Mouse (Mus musculus) gastrocnemius, postnatal 14 days (tissue): ENCODE measurements at regions not wholly inside any gene's neighbourhood (a gene's known extent, or its start where the extent isn't known, plus 50 kb on each side); places are given as distances from the start of the nearest gene placed in this dataset.

Experiments
- DNase-seq: peaks from one replicate; pipeline ENCODE4 v3.0.0; 2021; ENCODE audit warnings: mixed read lengths
- intact Hi-C: fragments of 180-260 bp; cut with DNase I; formaldehyde crosslinking; loops from one replicate; pipeline ENCODE4 v1.15.1; 2025; ENCODE audit warnings: low total_unique reads

- intact Hi-C loops: no loop called here
- no peak for DNase-seq
Observed at GRCm38 (mm10) chr5:103374162-103374561, 50.8 kb upstream of the Ptpn13 start.

GRCm38 (mm10) chr5:103373089-103373488 lies 51.9 kb upstream of the Ptpn13 start:
- DNase-seq: no peak
- intact Hi-C loops: no loop called here

GRCm38 (mm10) chr5:103370456-103370855 lies 54.5 kb upstream of the Ptpn13 start:
- intact Hi-C loops: no loop called here

GRCm38 (mm10) chr5:103368993-103369392 lies 56.0 kb upstream of the Ptpn13 start:
- intact Hi-C loops: no loop called here
- DNase-seq: no peak

More at GRCm38 (mm10) chr5:103370456-103370855, 54.5 kb upstream of the Ptpn13 start:
- DNase-seq: no peak

- no peak for DNase-seq
- intact Hi-C loops: no loop called here
Observed at GRCm38 (mm10) chr5:103367201-103367671, 57.8 kb upstream of the Ptpn13 start.

- DNase-seq: no peak
- intact Hi-C loops: no loop called here
Observed at GRCm38 (mm10) chr5:103365700-103366448, 59.1 kb upstream of the Ptpn13 start.

- DNase-seq: no peak
- intact Hi-C loops: no loop called here
Observed at GRCm38 (mm10) chr5:103364791-103365699, 59.9 kb upstream of the Ptpn13 start.

GRCm38 (mm10) chr5:103360775-103361247 lies 64.2 kb upstream of the Ptpn13 start:
- intact Hi-C loops: no loop called here
- DNase-seq: no peak

- intact Hi-C loops: no loop called here
- no peak for DNase-seq
Observed at GRCm38 (mm10) chr5:103360360-103360759, 64.6 kb upstream of the Ptpn13 start.

- DNase-seq: no peak
- intact Hi-C loops: loop anchor here (5.0 kb wide), 1 partner anchor 300 kb away; the partner anchor contains the start of gene 1700016H13Rik
Observed at GRCm38 (mm10) chr5:103357558-103357957, 67.4 kb upstream of the Ptpn13 start.

- intact Hi-C loops: loop anchor here (5.0 kb wide), 1 partner anchor 301 kb away; the partner anchor contains the start of gene 1700016H13Rik
- DNase-seq: peak; percentile 44
Observed at GRCm38 (mm10) chr5:103356500-103356899, 68.5 kb upstream of the Ptpn13 start.

GRCm38 (mm10) chr5:103355372-103356300 lies 69.4 kb upstream of the Ptpn13 start:
- DNase-seq: peak; percentile 36

GRCm38 (mm10) chr5:103343869-103344268 lies 81.1 kb upstream of the Ptpn13 start:
- intact Hi-C loops: no loop called here
- DNase-seq: no peak

More at GRCm38 (mm10) chr5:103355372-103356300, 69.4 kb upstream of the Ptpn13 start:
- intact Hi-C loops: loop anchor here (5.0 kb wide), 1 partner anchor 302 kb away; the partner anchor contains the start of gene 1700016H13Rik

- peak; percentile 23 for DNase-seq
- intact Hi-C loops: no loop called here
Observed at GRCm38 (mm10) chr5:103341456-103341855, 83.5 kb upstream of the Ptpn13 start.

GRCm38 (mm10) chr5:103340626-103341025 lies 84.4 kb upstream of the Ptpn13 start:
- DNase-seq: no peak
- intact Hi-C loops: no loop called here

GRCm38 (mm10) chr5:103336689-103337490 lies 88.1 kb upstream of the Ptpn13 start:
- DNase-seq: no peak
- intact Hi-C loops: no loop called here

GRCm38 (mm10) chr5:103335916-103336688 lies 88.9 kb upstream of the Ptpn13 start:
- intact Hi-C loops: no loop called here
- no peak for DNase-seq
